Mouse (Mus musculus): ENCODE results near the gene Egfem1.

The Egfem1 gene

GRCm38 (mm10) chr3:29135176-29136064 is 53.6 kb downstream of the Egfem1 start:
- no peak for DNase-seq

GRCm38 (mm10) chr3:29136065-29136955 is 54.5 kb downstream of the Egfem1 start:
- DNase-seq = no peak

- no peak for DNase-seq
Observed at GRCm38 (mm10) chr3:29168401-29168800, 86.6 kb downstream of the Egfem1 start.

- DNase-seq = no peak
Observed at GRCm38 (mm10) chr3:29169003-29169402, 87.2 kb downstream of the Egfem1 start.

GRCm38 (mm10) chr3:29176991-29177390 is 95.2 kb downstream of the Egfem1 start:
- DNase-seq = no peak

- DNase-seq = no peak
Observed at GRCm38 (mm10) chr3:29182988-29183387, 101.2 kb downstream of the Egfem1 start.

- DNase-seq = no peak
Observed at GRCm38 (mm10) chr3:29183615-29184198, 101.9 kb downstream of the Egfem1 start.

- no peak for DNase-seq
Observed at GRCm38 (mm10) chr3:29184486-29185241, 102.8 kb downstream of the Egfem1 start.

- DNase-seq = no peak
Observed at GRCm38 (mm10) chr3:29190263-29190662, 108.4 kb downstream of the Egfem1 start.

GRCm38 (mm10) chr3:29197727-29198512 is 116.1 kb downstream of the Egfem1 start:
- no peak for DNase-seq

- DNase-seq = no peak
Observed at GRCm38 (mm10) chr3:29200601-29201000, 118.8 kb downstream of the Egfem1 start.

GRCm38 (mm10) chr3:29202536-29202935 is 120.7 kb downstream of the Egfem1 start:
- no peak for DNase-seq

- no peak for DNase-seq
Observed at GRCm38 (mm10) chr3:29222414-29222813, 140.6 kb downstream of the Egfem1 start.

GRCm38 (mm10) chr3:29229712-29230111 is 147.9 kb downstream of the Egfem1 start:
- DNase-seq = no peak

GRCm38 (mm10) chr3:29235477-29235876 is 153.7 kb downstream of the Egfem1 start:
- DNase-seq = no peak

- DNase-seq = no peak
Observed at GRCm38 (mm10) chr3:29236517-29236916, 154.7 kb downstream of the Egfem1 start.

- DNase-seq = no peak
Observed at GRCm38 (mm10) chr3:29243600-29243999, 161.8 kb downstream of the Egfem1 start.

- no peak for DNase-seq
Observed at GRCm38 (mm10) chr3:29291633-29292032, 209.8 kb downstream of the Egfem1 start.

- DNase-seq = no peak
Observed at GRCm38 (mm10) chr3:29292251-29292650, 210.4 kb downstream of the Egfem1 start.

GRCm38 (mm10) chr3:29293230-29293629 is 211.4 kb downstream of the Egfem1 start:
- DNase-seq = no peak

GRCm38 (mm10) chr3:29342223-29342791 is 260.5 kb downstream of the Egfem1 start:
- DNase-seq = no peak

All from kidney, adult 11 months (tissue).